Mouse (Mus musculus) kidney, adult 9 months (tissue): ENCODE data around the gene Csnk1g2.

Source experiments
- DNase-seq: peaks from one replicate; pipeline ENCODE4 v3.0.0; 2022

The Csnk1g2 gene

GRCm38 (mm10) chr10:80665981-80666733 is 43.5 kb downstream of the Csnk1g2 start:
- DNase-seq: no peak

- no peak for DNase-seq
These were observed 44.3 kb downstream of the Csnk1g2 start for GRCm38 (mm10) chr10:80666837-80667412.

- DNase-seq: peak; percentile 74
These were observed 46.0 kb downstream of the Csnk1g2 start for GRCm38 (mm10) chr10:80668614-80669013.

- no peak for DNase-seq
These were observed 46.4 kb downstream of the Csnk1g2 start for GRCm38 (mm10) chr10:80669018-80669417.

- peak; percentile 97 for DNase-seq
These were observed 47.3 kb downstream of the Csnk1g2 start for GRCm38 (mm10) chr10:80669737-80670485.

- DNase-seq: no peak
These were observed 47.9 kb downstream of the Csnk1g2 start for GRCm38 (mm10) chr10:80670531-80670930.

GRCm38 (mm10) chr10:80671251-80671650 is 48.6 kb downstream of the Csnk1g2 start:
- no peak for DNase-seq

GRCm38 (mm10) chr10:80671936-80672690 is 49.5 kb downstream of the Csnk1g2 start:
- DNase-seq: no peak

- no peak for DNase-seq
These were observed 51.1 kb downstream of the Csnk1g2 start for GRCm38 (mm10) chr10:80673690-80674089.

- peak; percentile 80 for DNase-seq
These were observed 51.6 kb downstream of the Csnk1g2 start for GRCm38 (mm10) chr10:80674161-80674711.

GRCm38 (mm10) chr10:80674851-80675404 is 52.3 kb downstream of the Csnk1g2 start:
- DNase-seq: no peak

GRCm38 (mm10) chr10:80675405-80676197 is 53.0 kb downstream of the Csnk1g2 start:
- no peak for DNase-seq

GRCm38 (mm10) chr10:80676198-80676928 is 53.7 kb downstream of the Csnk1g2 start:
- DNase-seq: peak; percentile 99

- peak; percentile 64 for DNase-seq
These were observed 54.7 kb downstream of the Csnk1g2 start for GRCm38 (mm10) chr10:80677128-80677875.

- DNase-seq: peak; percentile 98
These were observed 55.4 kb downstream of the Csnk1g2 start, which contains the start of gene Mknk2 for GRCm38 (mm10) chr10:80677942-80678436. Gene Mknk2, minus strand, starts transcription at chr10:80678112.

- DNase-seq: peak; percentile 72
These were observed 56.2 kb downstream of the Csnk1g2 start for GRCm38 (mm10) chr10:80678601-80679377.

- no peak for DNase-seq
These were observed 57.1 kb downstream of the Csnk1g2 start for GRCm38 (mm10) chr10:80679556-80680259.

GRCm38 (mm10) chr10:80680260-80680696 is 57.6 kb downstream of the Csnk1g2 start:
- DNase-seq: no peak
